Mouse (Mus musculus) G1E (cell line): ENCODE results near the gene Ehd1. TPM values are rescaled to one million over a fixed set of nuclear protein-coding genes. Genes with fewer than 3 reads are reported as not detected.

Experiments used
- ATAC-seq: 2 replicates; pipeline ENCODE4 v1.8.0; 2016; ENCODE audit warnings: mild to moderate bottlenecking; ENCODE audit not compliant: insufficient number of reproducible peaks, poor library complexity, low FRiP score, severe bottlenecking; ENCODE audit errors: extremely low read depth
- DNase-seq: peaks from one replicate; pipeline ENCODE4 v3.0.0; 2012; ENCODE audit warnings: low spot score
- H3K27me3 ChIP-seq: 2 replicates; pipeline ENCODE4 v1.6.1; 2012; ENCODE audit warnings: mild to moderate bottlenecking, low read length, inconsistent platforms; ENCODE audit not compliant: insufficient read depth
- H3K36me3 ChIP-seq: replicated peaks from 2 replicates; pipeline ENCODE3; 2012; ENCODE audit warnings: mild to moderate bottlenecking, inconsistent platforms
- H3K4me1 ChIP-seq: 2 replicates; pipeline ENCODE4 v1.6.1; 2012; ENCODE audit warnings: low read depth, low read length, inconsistent platforms, mixed read lengths; ENCODE audit not compliant: insufficient read depth
- H3K4me3 ChIP-seq: 2 replicates; pipeline ENCODE4 v1.5.1; 2012; ENCODE audit warnings: low read depth, mild to moderate bottlenecking, inconsistent platforms, low read length, moderate library complexity, mixed read lengths
- H3K9me3 ChIP-seq: replicated peaks from 2 replicates; pipeline ENCODE4 v1.6.1; 2012; ENCODE audit warnings: inconsistent platforms
- CTCF ChIP-seq: IDR thresholded peaks from 2 replicates; pipeline ENCODE4 v1.5.1; 2012; ENCODE audit warnings: low read depth, low read length, inconsistent platforms, mixed read lengths
- GATA1 ChIP-seq: IDR thresholded peaks from 2 replicates; pipeline ENCODE4 v1.6.1; 2012; ENCODE audit warnings: borderline replicate concordance, low read length, inconsistent platforms, mixed read lengths
- GATA2 ChIP-seq: IDR thresholded peaks from 2 replicates; pipeline ENCODE4 v1.6.1; 2012; ENCODE audit warnings: low read depth, low read length, inconsistent platforms, borderline replicate concordance
- POLR2AphosphoS5 ChIP-seq: IDR thresholded peaks from 2 replicates; pipeline ENCODE4 v1.6.1; 2012; ENCODE audit warnings: low read depth, low read length, inconsistent platforms; ENCODE audit not compliant: insufficient replicate concordance
- TAL1 ChIP-seq: conservative IDR thresholded peaks from 2 replicates; pipeline ENCODE4 v1.6.1; 2012; ENCODE audit warnings: low read depth, low read length, inconsistent platforms, mixed read lengths
- polyA plus RNA-seq: library from polyadenylated mRNA; stranded (reverse); fragments of >175 nt; gene quantifications from 2 replicates; pipeline ENCODE4 v1.2.3, GENCODE M21; 2012
- total RNA-seq, 2 experiments: library from RNA; stranded (forward) in 1 of 2; stranded (reverse) in 1 of 2; fragments of 200-1000 nt in 1 of 2; fragments of >200 nt in 1 of 2; fragmentation: Nextera tagmentation in 1 of 2; gene quantifications; 2 replicates each; pipeline ENCODE4 v1.2.3; 2014 to 2017

The Ehd1 gene
- total and polyA plus RNA-seq, 3 experiments: 18.7 to 132 (median 23.3) TPM

DNA sequence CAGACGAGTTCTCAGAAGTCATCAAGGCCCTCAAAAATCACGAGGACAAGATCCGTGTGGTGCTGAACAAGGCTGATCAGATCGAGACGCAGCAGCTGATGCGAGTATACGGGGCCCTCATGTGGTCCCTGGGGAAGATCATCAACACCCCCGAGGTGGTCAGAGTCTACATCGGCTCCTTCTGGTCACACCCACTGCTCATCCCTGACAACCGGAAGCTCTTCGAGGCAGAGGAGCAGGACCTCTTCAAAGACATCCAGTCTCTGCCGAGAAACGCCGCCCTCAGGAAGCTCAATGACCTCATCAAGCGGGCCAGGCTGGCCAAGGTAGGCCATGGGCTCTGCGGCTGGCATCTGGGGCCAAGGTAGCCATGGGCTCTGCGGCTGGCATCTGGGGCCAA, 17.8 kb downstream of the Ehd1 start:
- ATAC-seq (no peak), DNase-seq (no peak)
- Histone ChIP-seq H3K4me1 (peaks cover 93% of the 10 kb centered on the region), H3K4me3 (no peak overlapping the region), H3K36me3 (peaks cover 94% of the 10 kb centered on the region), H3K9me3 (no peaks in the 10 kb centered on the region), H3K27me3 (no peaks in the 10 kb centered on the region)
- TF ChIP-seq POLR2AphosphoS5 (no peak), GATA1 (no peak), GATA2 (no peak), CTCF (no peak), TAL1 (no peak)

DNA sequence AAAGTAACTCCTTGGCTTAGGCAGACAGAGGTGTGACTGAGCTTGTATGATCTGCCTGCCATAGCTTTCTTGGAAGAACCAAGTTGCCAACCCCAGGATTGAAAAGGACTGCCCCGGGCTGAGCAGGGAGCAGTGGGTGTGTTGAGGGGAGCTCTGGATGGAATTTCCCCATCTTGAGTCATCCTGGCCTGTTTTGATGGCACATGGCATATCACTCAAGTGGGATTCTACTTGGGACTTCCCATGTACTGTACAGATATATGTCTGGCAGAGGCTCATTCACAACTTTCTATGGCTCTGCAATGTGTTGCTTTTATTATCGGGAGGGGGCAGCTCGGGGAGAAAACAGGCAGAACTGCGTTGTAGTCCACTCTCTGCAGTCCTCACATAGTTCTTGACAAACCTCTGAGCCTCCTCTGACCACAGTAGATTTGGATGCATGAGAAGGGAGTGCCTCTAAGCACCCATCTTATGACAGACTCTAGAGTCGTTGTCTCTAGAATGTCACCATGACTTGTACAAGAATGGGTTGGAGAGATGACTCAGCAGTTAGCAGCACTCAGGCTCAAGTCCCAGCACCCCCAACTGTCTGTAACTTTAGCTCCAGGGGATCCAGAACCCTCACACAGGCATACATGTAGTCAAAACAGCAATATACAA, 20.2 kb downstream of the Ehd1 start:
- no peaks in the 10 kb centered on the region for H3K9me3 ChIP-seq
- DNase-seq (no peak), ATAC-seq (no peak)
- TF ChIP-seq CTCF (no peak), POLR2AphosphoS5 (no peak), GATA2 (no peak), GATA1 (no peak), TAL1 (no peak)
- H3K4me3 ChIP-seq: no peak overlapping the region
- H3K27me3 ChIP-seq: no peaks in the 10 kb centered on the region
- H3K4me1 ChIP-seq: peaks cover 92% of the 10 kb centered on the region
- H3K36me3 ChIP-seq: peaks cover 87% of the 10 kb centered on the region

DNA sequence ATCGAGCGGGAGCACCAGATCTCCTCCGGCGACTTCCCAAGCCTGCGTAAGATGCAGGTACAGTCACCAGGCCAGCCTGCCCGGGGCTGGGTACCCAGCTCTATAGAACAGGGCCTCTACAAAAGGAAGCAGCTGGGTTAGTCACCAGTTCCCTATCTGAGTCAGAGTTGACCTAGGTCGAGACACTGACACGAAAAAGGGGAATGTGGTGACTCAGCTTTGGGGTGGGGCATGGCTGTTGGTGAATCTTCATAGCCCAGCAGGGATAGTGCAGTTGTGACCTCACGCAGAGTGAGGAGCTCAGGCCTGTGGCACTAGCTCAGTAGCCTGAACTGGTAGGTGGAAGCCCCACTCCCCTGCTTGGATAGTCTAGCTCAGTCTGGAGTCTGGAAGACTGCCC, 21.1 kb downstream of the Ehd1 start:
- no peak for TF ChIP-seq CTCF
- no peak for TF ChIP-seq TAL1
- TF ChIP-seq GATA1: no peak
- no peak for TF ChIP-seq POLR2AphosphoS5
- no peak for TF ChIP-seq GATA2
- DNase-seq (peak; percentile 80), ATAC-seq (peak; percentile 72)
- Histone ChIP-seq H3K4me1 (peaks cover 92% of the 10 kb centered on the region), H3K27me3 (no peaks in the 10 kb centered on the region), H3K9me3 (no peaks in the 10 kb centered on the region), H3K4me3 (peak overlapping the region; percentile 46; the same call in 1 of the 2 replicates), H3K36me3 (peaks cover 78% of the 10 kb centered on the region)

DNA sequence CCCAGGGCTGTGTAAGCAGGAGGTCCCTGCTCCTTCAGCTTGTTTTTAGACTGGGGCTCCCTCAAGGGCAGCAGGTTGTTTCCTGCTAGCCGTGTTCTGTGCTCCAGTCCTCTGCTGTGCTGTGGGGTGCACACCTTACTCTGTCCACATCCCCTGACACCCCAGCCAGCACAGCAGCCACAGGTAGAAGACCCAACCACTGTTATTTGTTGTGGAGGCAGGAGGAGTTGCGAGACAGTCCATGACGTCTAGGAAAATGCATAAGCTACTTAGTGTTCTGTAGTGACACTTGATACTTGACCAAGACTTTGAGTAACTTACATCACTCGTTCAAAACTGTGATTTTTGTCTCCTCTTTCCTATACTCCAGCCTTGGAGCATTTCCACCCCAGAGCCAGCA, 22.5 kb downstream of the Ehd1 start:
- Histone ChIP-seq H3K9me3 (no peaks in the 10 kb centered on the region), H3K36me3 (peaks cover 67% of the 10 kb centered on the region), H3K4me1 (peaks cover 93% of the 10 kb centered on the region), H3K27me3 (no peaks in the 10 kb centered on the region), H3K4me3 (no peak overlapping the region)
- DNase-seq: no peak
- TF ChIP-seq CTCF: no peak
- TF ChIP-seq GATA1: no peak
- no peak for TF ChIP-seq GATA2
- no peak for TF ChIP-seq TAL1
- TF ChIP-seq POLR2AphosphoS5: no peak
- ATAC-seq: no peak

DNA sequence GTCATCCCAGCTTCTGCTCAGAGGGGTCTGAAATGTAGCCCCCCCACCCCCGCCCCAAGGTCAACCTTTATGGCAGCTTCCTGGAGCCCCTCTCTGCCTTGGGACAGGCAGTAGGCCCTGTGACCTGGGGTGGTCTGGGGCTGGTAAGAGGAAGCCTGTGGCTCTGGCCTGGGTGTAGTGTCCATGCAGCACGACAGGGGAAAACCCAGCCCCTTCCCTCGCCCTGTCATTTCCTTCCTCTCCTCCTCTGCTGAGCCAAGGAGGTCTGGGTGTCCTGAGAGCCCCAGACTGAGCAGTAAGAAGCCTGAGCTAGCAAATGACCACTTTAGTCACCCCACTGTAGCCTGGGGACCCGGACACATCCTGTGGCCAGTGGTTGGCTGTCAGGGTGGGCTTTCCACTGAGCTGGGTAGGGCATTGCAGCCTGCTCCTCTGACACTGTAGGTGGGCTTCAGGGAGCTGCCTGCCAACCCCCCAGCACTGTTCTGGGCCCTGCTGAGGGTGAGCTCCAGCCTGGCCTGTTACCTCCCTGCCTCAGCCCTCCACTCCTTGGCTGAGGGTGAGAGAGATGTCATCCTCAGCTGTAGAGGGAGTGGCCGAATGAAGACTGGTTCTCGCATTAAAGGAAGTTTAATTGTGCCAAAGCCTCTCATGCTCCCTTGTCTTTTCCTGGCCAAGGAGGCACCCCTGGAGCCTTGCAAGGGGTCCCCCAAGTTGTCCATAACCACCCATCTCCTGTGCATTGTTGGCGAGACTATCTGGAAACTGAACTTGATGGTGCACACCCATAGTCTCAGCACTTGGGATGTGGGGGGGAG, 23.1 kb downstream of the Ehd1 start:
- DNase-seq (no peak), ATAC-seq (no peak)
- Histone ChIP-seq H3K4me3 (peak overlapping the region; percentile 44; the same call in 1 of the 2 replicates), H3K36me3 (peaks cover 60% of the 10 kb centered on the region), H3K9me3 (no peaks in the 10 kb centered on the region), H3K4me1 (peaks cover 92% of the 10 kb centered on the region), H3K27me3 (no peaks in the 10 kb centered on the region)
- TF ChIP-seq GATA2: no peak
- TF ChIP-seq POLR2AphosphoS5: no peak
- no peak for TF ChIP-seq TAL1
- TF ChIP-seq CTCF: no peak
- TF ChIP-seq GATA1: no peak

DNA sequence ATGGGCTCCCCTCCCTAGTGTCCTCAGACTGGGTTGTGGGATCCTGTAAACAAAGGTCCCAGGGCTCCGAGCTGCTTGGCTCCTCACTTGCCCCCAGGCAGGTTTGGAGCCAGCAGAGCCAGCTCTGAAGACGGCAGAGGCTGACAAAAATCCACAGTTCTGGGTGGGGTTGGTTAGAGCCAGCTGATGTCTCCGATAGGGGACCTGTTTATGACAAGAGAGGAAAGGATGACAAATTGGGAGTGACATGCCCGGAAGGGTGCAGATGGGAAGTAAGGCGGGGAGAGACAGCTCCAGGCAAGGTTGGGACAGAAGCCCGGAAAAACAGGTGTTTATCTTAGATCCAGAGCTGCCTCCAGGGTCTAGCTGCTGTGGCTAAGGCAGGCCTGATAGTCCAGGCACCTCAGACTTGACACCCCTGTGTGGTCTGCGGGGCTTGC, 23.9 kb downstream of the Ehd1 start:
- H3K36me3 ChIP-seq: peaks cover 52% of the 10 kb centered on the region
- DNase-seq: peak; percentile 61

More for the DNA sequence above, 23.9 kb downstream of the Ehd1 start:
- no peak for TF ChIP-seq GATA1
- TF ChIP-seq TAL1: peak; percentile 69; the same call in 1 of the 2 replicates
- Histone ChIP-seq H3K4me3 (peak overlapping the region; percentile 24; the same call in 1 of the 2 replicates), H3K27me3 (no peaks in the 10 kb centered on the region), H3K9me3 (no peaks in the 10 kb centered on the region), H3K4me1 (peaks cover 90% of the 10 kb centered on the region)
- ATAC-seq: peak; percentile 46
